Mouse (Mus musculus) heart, adult 8-10 months (tissue): ENCODE results near the gene Cdk12. TPM values are rescaled to one million over a fixed set of nuclear protein-coding genes. Genes with fewer than 3 reads are reported as not detected.
"Not testable (repeated sequence)": the region's sequence is repeated elsewhere in the genome, so short reads cannot be mapped to it uniquely, and the experiment has no call there.

Source experiments
- DNase-seq: peaks from one replicate; pipeline ENCODE4 v3.0.0; 2022; ENCODE audit warnings: low spot score
- total RNA-seq, 4 experiments: library from RNA; stranded (reverse); gene quantifications; 2 replicates each; pipeline ENCODE4 v1.2.4; 2022

The Cdk12 gene
- total RNA-seq, result 10 to 100 TPM; 20.1 to 22.5 (median 21.8) TPM

GRCm38 (mm10) chr11:98202641-98203350, at the start of gene Cdk12:
TSS of gene Cdk12 (plus strand) at chr11:98203059.
- peak; percentile 95 for DNase-seq

DNA sequence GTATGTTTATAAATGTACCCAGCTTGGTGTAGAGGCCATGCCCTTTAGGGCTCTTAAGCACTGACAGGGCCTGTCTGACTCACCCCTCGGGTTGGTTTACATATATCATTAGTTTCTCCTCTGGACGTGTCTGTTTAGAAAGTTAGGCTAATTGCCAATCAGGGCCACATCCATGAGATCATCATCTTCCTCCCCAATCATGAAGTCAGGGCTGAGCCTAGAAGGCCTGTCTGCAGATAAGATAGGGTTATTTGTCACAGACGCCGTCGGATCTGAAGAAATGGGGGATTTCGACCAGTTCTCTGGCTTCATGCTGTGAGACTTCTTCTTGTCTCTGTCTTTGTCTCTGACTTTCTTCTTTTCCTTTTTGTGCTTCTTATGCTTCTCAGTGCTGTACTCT, 47.8 kb upstream of the Cdk12 start:
- no peak for DNase-seq

GRCm38 (mm10) chr11:98168400-98168799, 34.5 kb upstream of the Cdk12 start:
- DNase-seq, result no peak

DNA sequence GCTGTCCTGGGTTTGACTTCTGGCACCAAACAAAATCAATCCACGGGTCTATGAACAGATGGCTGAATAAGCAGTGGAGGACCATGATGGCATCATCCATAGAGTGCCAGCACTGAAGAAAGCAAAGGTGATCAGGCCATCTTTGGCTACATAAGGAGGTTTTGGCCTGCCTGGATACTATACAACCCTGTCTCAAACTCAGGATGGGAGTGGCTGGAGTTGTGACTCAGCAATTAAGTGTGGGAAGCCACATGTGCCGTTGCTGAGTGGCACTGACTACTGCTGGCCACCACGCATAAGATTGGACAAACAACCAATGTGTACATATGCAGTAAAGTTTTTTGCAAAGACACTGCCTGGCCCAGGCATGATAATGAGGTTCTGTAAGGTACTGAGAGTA, 20.7 kb upstream of the Cdk12 start:
- not testable (repeated sequence) for DNase-seq

- no peak for DNase-seq
Observed at GRCm38 (mm10) chr11:98187640-98188395, 15.0 kb upstream of the Cdk12 start.

GRCm38 (mm10) chr11:98190820-98191219, 12.0 kb upstream of the Cdk12 start:
- DNase-seq, result no peak

GRCm38 (mm10) chr11:98192901-98193805, 9.7 kb upstream of the Cdk12 start, which contains the start of gene Med1:
TSS of gene Med1 (minus strand) at chr11:98193293.
- peak; percentile 95 for DNase-seq

DNA sequence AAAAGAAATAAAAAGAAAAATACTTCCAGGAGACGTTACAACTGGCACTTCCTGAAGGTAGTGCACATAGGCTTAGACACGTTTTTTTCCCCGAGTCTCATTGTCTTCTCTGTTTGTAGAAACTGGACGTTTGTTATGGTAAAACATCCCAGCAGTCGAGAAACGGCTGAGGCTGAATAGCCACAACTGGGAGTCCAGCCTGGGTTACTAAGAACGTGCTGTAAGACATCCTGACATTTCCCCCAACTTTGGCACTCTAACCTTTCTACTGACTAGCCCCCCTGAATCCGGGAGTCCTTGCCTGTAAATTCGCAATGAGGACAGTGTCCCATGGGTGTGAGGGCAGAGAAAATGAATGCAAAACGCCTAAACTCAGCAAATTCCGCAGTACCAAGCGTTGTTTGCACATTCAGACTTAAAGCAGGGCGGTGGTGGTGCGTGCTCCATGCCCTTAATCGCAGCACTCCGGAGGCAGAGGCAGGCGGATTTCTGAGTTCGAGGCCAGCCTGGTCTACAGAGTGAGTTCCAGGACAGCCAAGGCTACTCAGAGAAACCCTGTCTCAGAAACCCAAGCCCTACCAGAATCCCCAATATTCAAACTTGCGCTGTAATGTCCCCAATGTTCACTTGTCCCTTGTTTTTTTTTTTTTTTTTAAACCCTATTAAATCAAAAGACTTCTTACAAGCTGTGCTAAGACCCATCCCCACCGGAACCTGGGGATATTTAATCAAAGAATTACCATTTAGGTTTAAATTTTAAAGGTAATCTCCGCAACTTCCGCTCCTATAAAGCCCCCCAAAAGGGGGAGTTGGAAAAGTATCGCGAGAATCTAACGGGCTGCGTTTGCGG, 843 bp upstream of the Cdk12 start:
- DNase-seq, result peak; percentile 23

- DNase-seq, result peak; percentile 43
Observed at GRCm38 (mm10) chr11:98203351-98203911, 572 bp downstream of the Cdk12 start.

DNA sequence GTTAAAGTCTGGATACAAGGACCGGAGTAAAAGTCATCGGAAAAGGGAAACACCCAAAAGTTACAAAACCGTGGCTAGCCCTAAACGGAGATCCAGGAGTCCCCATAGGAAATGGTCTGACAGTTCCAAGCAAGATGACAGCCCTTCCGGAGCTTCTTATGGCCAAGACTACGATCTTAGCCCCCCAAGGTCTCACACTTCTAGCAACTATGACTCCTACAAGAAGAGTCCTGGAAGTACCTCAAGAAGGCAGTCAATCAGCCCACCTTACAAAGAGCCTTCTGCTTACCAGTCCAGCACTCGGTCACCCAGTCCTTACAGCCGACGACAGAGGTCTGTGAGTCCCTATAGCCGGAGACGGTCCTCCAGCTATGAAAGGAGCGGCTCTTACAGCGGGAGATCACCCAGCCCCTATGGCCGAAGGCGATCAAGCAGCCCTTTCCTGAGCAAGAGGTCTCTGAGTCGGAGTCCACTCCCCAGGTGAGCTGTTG, 1.1 kb downstream of the Cdk12 start:
- peak; percentile 11 for DNase-seq

GRCm38 (mm10) chr11:98205463-98205862, 2.6 kb downstream of the Cdk12 start:
- no peak for DNase-seq

DNA sequence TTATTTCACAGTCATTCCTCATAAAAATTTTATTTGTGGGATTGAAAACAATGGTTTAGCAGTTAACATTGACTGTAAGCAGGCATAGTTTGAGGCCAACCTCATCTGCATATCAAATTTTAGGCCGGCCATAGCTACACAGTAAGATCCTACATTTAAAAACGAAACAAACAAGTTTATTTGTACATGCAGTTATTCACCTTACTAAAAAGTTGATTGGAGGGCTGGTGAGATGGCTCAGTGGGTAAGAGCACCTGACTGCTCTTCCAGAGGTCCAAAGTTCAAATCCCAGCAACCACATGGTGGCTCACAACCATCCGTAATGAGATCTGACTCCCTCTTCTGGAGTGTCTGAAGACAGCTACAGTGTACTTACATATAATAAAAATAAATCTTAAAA, 3.4 kb downstream of the Cdk12 start:
- not testable (repeated sequence) for DNase-seq

GRCm38 (mm10) chr11:98209661-98210060, 6.8 kb downstream of the Cdk12 start:
- DNase-seq, result not testable (repeated sequence)

GRCm38 (mm10) chr11:98213311-98213710, 10.5 kb downstream of the Cdk12 start:
- no peak for DNase-seq

- DNase-seq, result no peak
Observed at GRCm38 (mm10) chr11:98226349-98226748, 23.5 kb downstream of the Cdk12 start.

- no peak for DNase-seq
Observed at GRCm38 (mm10) chr11:98238416-98238815, 35.6 kb downstream of the Cdk12 start.

DNA sequence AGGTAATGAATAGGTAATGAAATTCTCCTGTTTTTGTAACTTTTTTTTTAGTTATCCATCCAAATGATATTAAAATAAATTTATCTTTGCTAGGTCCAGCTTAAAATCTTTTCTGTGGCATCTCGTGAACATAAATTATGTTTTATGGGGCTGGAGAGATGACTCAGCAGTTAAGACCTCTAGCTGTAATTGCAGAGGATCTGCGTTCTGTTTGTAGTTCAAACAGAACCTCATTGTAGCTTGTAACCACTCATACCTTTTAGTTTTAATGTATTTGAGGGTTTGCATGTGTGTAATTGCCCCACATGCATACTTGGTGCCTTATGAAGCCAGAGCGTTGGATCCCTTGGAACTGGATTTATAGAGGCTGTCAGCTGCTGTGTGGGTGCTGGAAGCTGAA, 36.1 kb downstream of the Cdk12 start:
- DNase-seq, result no peak

DNA sequence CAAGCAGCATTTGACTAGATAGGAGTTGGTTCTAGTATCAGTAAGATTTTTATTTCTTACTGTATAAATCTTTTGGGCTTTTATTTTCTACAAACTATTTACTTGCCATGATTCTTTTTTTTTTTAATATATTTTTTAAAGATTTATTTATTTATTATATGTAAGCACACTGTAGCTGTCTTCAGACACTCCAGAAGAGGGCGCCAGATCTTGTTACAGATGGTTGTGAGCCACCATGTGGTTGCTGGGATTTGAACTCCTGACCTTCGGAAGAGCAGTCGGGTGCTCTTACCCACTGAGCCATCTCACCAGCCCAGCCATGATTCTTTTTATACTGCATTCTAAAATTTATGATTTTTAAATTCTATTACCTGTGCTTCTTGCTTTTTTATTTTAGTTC, 40.1 kb downstream of the Cdk12 start:
- DNase-seq, result not testable (repeated sequence)

DNA sequence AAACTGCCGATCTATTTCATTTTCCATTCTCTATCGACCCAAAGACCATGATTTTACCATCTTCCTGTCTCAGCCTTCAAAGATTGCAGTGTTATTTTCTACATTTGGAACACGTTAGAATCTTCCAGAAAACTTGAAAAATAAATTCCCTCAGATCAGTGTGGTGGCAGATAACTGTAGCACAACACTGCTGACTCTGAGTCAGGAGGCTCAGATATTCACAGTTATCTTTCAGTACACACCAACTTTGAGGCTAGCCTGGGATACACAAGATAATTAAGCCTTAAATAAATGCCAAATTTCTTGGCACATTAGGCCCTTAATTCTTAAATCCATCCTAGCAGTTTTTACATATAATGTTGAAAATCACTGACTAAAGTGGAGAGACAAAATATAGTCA, 41.6 kb downstream of the Cdk12 start:
- DNase-seq, result no peak

DNA sequence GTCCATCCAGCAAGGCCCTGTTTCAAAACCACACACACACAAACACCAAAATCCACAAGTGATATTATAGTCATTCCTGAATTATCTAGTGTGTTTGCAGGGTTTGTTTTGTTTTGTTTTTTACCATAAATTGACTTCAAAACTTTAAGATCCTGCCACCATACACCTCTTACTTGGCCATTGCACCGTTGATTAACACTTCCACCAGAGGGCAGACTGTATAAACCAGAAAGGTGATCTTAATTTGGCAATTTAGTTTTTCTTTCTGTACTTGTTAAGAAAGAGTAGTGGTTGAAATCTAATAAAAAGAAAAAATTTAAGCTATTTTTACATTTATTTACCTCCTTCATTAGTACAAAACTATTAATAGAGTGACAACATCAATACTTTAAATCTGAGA, 44.5 kb downstream of the Cdk12 start:
- no peak for DNase-seq
